ENCODE assay signal across 9 mouse cellular contexts in genomic region chr5:135851024-135851423, GRCm38 (mm10). TPM values are rescaled to one million over a fixed set of nuclear protein-coding genes. Genes with fewer than 3 reads are reported as not detected.
DNase-seq lines count a peak whose midpoint lies in the region; ATAC-seq and TF ChIP-seq lines count a peak whose summit lies in the region.
"Had no signal": no experiment of that assay in that cellular context is flagged by ENCODE, and none has a peak within 500 bp of the region (broad histone marks: within the 10 kb centered on the region; RNA-seq: fewer than 3 reads in every experiment).

No protein-coding gene starts in this region.

- no peaks in the 10 kb centered on the region for H3K9me3 ChIP-seq in ES-Bruce4 (replicated peaks; ENCODE audit: control insufficient read depth, insufficient read depth, low read length, poor library complexity, severe bottlenecking)
- no peaks in the 10 kb centered on the region for H3K9me3 ChIP-seq in forebrain, embryonic 15.5 days
- 0 out of 2 replicates have a peak, but pooled peaks cover 3% of the 10 kb centered on the region for H3K9me3 ChIP-seq in midbrain, embryonic 14.5 days (ENCODE audit: control insufficient read depth, low read length)

- H3K9ac ChIP-seq in ES-Bruce4 (ENCODE audit: low read depth, poor library complexity, severe bottlenecking) = 0 out of 2 replicates have a peak overlapping the region, but pooled peaks have one; percentile 10
- H3K9ac ChIP-seq in forebrain, embryonic 15.5 days (replicated peaks) = no peak overlapping the region
- peak overlapping the region; percentile 43 for H3K9ac ChIP-seq in midbrain, embryonic 14.5 days (replicated peaks; ENCODE audit: low read length)

- ATAC-seq in frontal cortex, adult (ENCODE audit: low TSS enrichment) = peak; percentile 47
- ATAC-seq in forebrain, embryonic 15.5 days (replicated peaks) = peak; percentile 84
- ATAC-seq in midbrain, embryonic 14.5 days (ENCODE audit: low FRiP score, low TSS enrichment) = peak; percentile 90
- no peak for ATAC-seq in megakaryocyte progenitor cell, adult 5-6 weeks (replicated peaks; ENCODE audit: poor library complexity)

- no peak for TF ChIP-seq POLR2A in ES-Bruce4 (IDR thresholded peaks at IDR 0.05; ENCODE audit: insufficient read depth, low read length)

- H3K36me3 ChIP-seq in ES-Bruce4 (ENCODE audit: control insufficient read depth, insufficient read depth, low read length, poor library complexity, severe bottlenecking) = no peaks in the 10 kb centered on the region
- H3K36me3 ChIP-seq in forebrain, embryonic 15.5 days = no peaks in the 10 kb centered on the region
- peaks cover 20% of the 10 kb centered on the region for H3K36me3 ChIP-seq in midbrain, embryonic 14.5 days (ENCODE audit: control insufficient read depth, insufficient read depth, low read length)

- TF ChIP-seq CTCF in ES-Bruce4 (IDR thresholded peaks at IDR 0.05; ENCODE audit: low read depth, low read length) = no peak

- no peak for DNase-seq in frontal cortex, postnatal 25 days (ENCODE audit: low spot score in 2 of 2)
- peak; percentile 93 for DNase-seq in midbrain, embryonic 14.5 days
- DNase-seq in urinary bladder, postnatal 14 days (ENCODE audit: low spot score) = no peak
- DNase-seq in Muller cell, postnatal 12 days (ENCODE audit: inconsistent ontology term) = no peak

- no peaks in the 10 kb centered on the region for H3K27me3 ChIP-seq in ES-Bruce4 (ENCODE audit: control insufficient read depth, insufficient read depth, low read length, poor library complexity, severe bottlenecking)
- H3K27me3 ChIP-seq in forebrain, embryonic 15.5 days = peaks cover 38% of the 10 kb centered on the region
- peaks cover 4% of the 10 kb centered on the region for H3K27me3 ChIP-seq in midbrain, embryonic 14.5 days (ENCODE audit: control insufficient read depth, insufficient read depth, low read length)

- WGBS in forebrain, embryonic 15.5 days = 0% methylated on average over 15 of the region's 15 CpGs
- WGBS in midbrain, embryonic 14.5 days = under 1% methylated on average over 15 of the region's 15 CpGs

- no peaks in the 10 kb centered on the region for H3K4me1 ChIP-seq in ES-Bruce4 (ENCODE audit: control insufficient read depth, insufficient read depth, low read length)
- H3K4me1 ChIP-seq in forebrain, embryonic 15.5 days = peaks cover 17% of the 10 kb centered on the region
- peaks cover 44% of the 10 kb centered on the region for H3K4me1 ChIP-seq in midbrain, embryonic 14.5 days (ENCODE audit: control insufficient read depth, insufficient read depth, low read length)

- no peak overlapping the region for H3K27ac ChIP-seq in ES-Bruce4 (ENCODE audit: insufficient read depth, low read length)
- H3K27ac ChIP-seq in forebrain, embryonic 15.5 days (replicated peaks) = peak overlapping the region; percentile 56
- H3K27ac ChIP-seq in midbrain, embryonic 14.5 days (replicated peaks; ENCODE audit: low read depth, low read length) = peak overlapping the region; percentile 94

- no peak for TF ChIP-seq EP300 in ES-Bruce4 (IDR thresholded peaks at IDR 0.05; ENCODE audit: insufficient read depth, low read depth, low read length)

- peak overlapping the region; percentile 12 for H3K4me2 ChIP-seq in forebrain, embryonic 15.5 days (replicated peaks)
- peak overlapping the region; percentile 46 for H3K4me2 ChIP-seq in midbrain, embryonic 14.5 days (ENCODE audit: low read length)

- H3K4me3 ChIP-seq in ES-Bruce4 (ENCODE audit: low read depth, low read length) = no peak overlapping the region
- no peak overlapping the region for H3K4me3 ChIP-seq in forebrain, embryonic 15.5 days
- peak overlapping the region; percentile 12; the same call in 1 of the 2 replicates for H3K4me3 ChIP-seq in midbrain, embryonic 14.5 days (replicated peaks; ENCODE audit: low read depth, low read length)
- H3K4me3 ChIP-seq: erythroblast, embryonic 14.5 days had no signal

RNA-seq across cellular contexts. Expression of gene Hspb1, which starts 36.7 kb away (rescaled TPM):
- polyA plus RNA-seq in ES-Bruce4 (2011; ENCODE audit: insufficient read depth, insufficient read length, low read depth, missing spikeins) = 426 and 500 TPM in 2 replicates
- polyA plus RNA-seq in forebrain, embryonic 15.5 days (2015; fragmentation: Nextera tagmentation; extraction: Ambion mirVana) = 6.2 and 6.5 TPM in 2 replicates
- 5.5 and 6.4 TPM in 2 replicates for polyA plus RNA-seq in midbrain, embryonic 14.5 days (2014; fragmentation: Nextera tagmentation; extraction: Ambion mirVana)
- not detected in 2 replicates for total RNA-seq in megakaryocyte progenitor cell, adult 5-6 weeks (2015)
- total RNA-seq in megakaryocyte progenitor cell, adult 5-6 weeks (2017) = not detected in 2 replicates

RNA-seq across cellular contexts. Expression of gene Srrm3, which starts 44.3 kb away (rescaled TPM):
- 0.41 and 0.55 TPM in 2 replicates for polyA plus RNA-seq in ES-Bruce4 (2011; ENCODE audit: insufficient read depth, insufficient read length, low read depth, missing spikeins)
- 56.0 and 61.2 TPM in 2 replicates for polyA plus RNA-seq in forebrain, embryonic 15.5 days (2015; fragmentation: Nextera tagmentation; extraction: Ambion mirVana)
- polyA plus RNA-seq in midbrain, embryonic 14.5 days (2014; fragmentation: Nextera tagmentation; extraction: Ambion mirVana) = 59.8 and 66.2 TPM in 2 replicates
- not detected in 2 replicates for total RNA-seq in megakaryocyte progenitor cell, adult 5-6 weeks (2015)
- not detected in 2 replicates for total RNA-seq in megakaryocyte progenitor cell, adult 5-6 weeks (2017)
- polyA plus RNA-seq: erythroblast, embryonic 14.5 days had no signal

Comparison
In these comparisons a context has a peak if more than half of its experiments do, and no peak if none do; other contexts are left out.
1. RNA of gene Hspb1, which starts 36.7 kb away (polyA plus RNA-seq): 426 to 500 TPM in ES-Bruce4; 6.2 to 6.5 TPM in forebrain, embryonic 15.5 days and 5.5 to 6.4 TPM in midbrain, embryonic 14.5 days; every median in the first group is over 10 times any median in the second.
2. RNA of gene Srrm3, which starts 44.3 kb away (polyA plus RNA-seq): 59.8 to 66.2 TPM in midbrain, embryonic 14.5 days and 56.0 to 61.2 TPM in forebrain, embryonic 15.5 days; 0.41 to 0.55 TPM in ES-Bruce4; every median in the first group is over 10 times any median in the second.